Mouse (Mus musculus) olfactory bulb, adult 2 months (tissue): Measurements from ENCODE around the gene Slc35b4. TPM values are rescaled to one million over a fixed set of nuclear protein-coding genes. Genes with fewer than 3 reads are reported as not detected.

ENCODE experiments used
- H3K27ac ChIP-seq: fragments of 200-500 bp; 2 replicates; pipeline ENCODE4 v1.5.1; 2012; ENCODE audit warnings: low read depth, low read length; ENCODE audit not compliant: insufficient read depth
- H3K4me1 ChIP-seq: fragments of 200-500 bp; 2 replicates; pipeline ENCODE4 v1.6.1; 2012; ENCODE audit warnings: low read length; ENCODE audit not compliant: control insufficient read depth, insufficient read depth
- H3K4me3 ChIP-seq: fragments of 200-500 bp; 2 replicates; pipeline ENCODE4 v1.5.1; 2012; ENCODE audit warnings: mild to moderate bottlenecking, low read depth, low read length, moderate library complexity; ENCODE audit not compliant: insufficient read depth
- CTCF ChIP-seq: fragments of 200-500 bp; IDR thresholded peaks from 2 replicates; pipeline ENCODE4 v1.5.1; 2012; ENCODE audit warnings: low read depth, mild to moderate bottlenecking, low read length, moderate library complexity; ENCODE audit not compliant: insufficient read depth
- POLR2A ChIP-seq: fragments of 200-500 bp; IDR thresholded peaks from 2 replicates; pipeline ENCODE4 v1.6.1; 2012; ENCODE audit warnings: mild to moderate bottlenecking, low read depth, low read length, moderate library complexity; ENCODE audit not compliant: insufficient read depth
- WGBS: fragments of 180-500 bp; shearing (Covaris S2); methylation state at CpG from one replicate; pipeline ENCODE4 v1.1.7; 2018; 5-methylcytosine and 5-hydroxymethylcytosine counted together
- polyA plus RNA-seq: library from polyadenylated mRNA; stranded (reverse); fragments of >200 nt; gene quantifications from 2 replicates; pipeline ENCODE4 v1.2.4, GENCODE M21; 2012; ENCODE audit warnings: low replicate concordance; ENCODE audit not compliant: missing spikeins, insufficient read depth, insufficient read length

Gene Slc35b4
- polyA plus RNA-seq, 1 experiment, result not detected

DNA sequence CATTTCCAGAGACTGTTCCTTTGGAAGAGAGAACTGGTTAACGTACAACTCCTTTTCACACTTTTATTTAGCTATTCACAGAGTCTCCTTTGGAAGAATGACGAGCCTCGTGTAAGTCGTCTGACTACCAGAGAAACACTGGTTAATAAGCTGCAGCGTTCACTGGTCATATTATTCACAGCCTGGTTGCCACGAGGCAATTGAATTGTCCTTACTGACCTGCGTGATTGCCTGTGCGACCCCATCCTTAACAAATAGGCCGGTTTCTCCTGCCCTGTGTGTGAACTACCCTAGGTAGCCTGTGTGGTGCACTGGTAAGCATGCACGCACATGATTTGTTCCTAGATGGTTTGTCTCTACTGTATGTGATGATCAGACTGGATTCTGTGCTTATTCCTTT is 66.3 kb downstream of the Slc35b4 start:
- no peak for TF ChIP-seq POLR2A
- TF ChIP-seq CTCF, result no peak
- 53% methylated on average over 10 of the region's 10 CpGs for WGBS

More for the DNA sequence above, 66.3 kb downstream of the Slc35b4 start:
- no peak overlapping the region for H3K4me3 ChIP-seq
- H3K27ac ChIP-seq, result no peak overlapping the region
- H3K4me1 ChIP-seq, result no peaks in the 10 kb centered on the region

Other genes starting within 250 kb of the Slc35b4 start
- gene Lrguk, start 147.7 kb downstream of the Slc35b4 start, polyA plus RNA-seq, result not detected in 2 replicates
- not detected in 2 replicates for gene Akr1b3, start 140.4 kb upstream of the Slc35b4 start, polyA plus RNA-seq
- gene Akr1b8, start 177.0 kb upstream of the Slc35b4 start, polyA plus RNA-seq, result not detected in 2 replicates
- not detected in 2 replicates for gene Akr1b10, start 207.1 kb upstream of the Slc35b4 start, polyA plus RNA-seq
- gene Akr1b7, start 235.2 kb upstream of the Slc35b4 start, polyA plus RNA-seq, result not detected in 2 replicates